ENCODE assay signal across 21 mouse cellular contexts in the genomic region with DNA sequence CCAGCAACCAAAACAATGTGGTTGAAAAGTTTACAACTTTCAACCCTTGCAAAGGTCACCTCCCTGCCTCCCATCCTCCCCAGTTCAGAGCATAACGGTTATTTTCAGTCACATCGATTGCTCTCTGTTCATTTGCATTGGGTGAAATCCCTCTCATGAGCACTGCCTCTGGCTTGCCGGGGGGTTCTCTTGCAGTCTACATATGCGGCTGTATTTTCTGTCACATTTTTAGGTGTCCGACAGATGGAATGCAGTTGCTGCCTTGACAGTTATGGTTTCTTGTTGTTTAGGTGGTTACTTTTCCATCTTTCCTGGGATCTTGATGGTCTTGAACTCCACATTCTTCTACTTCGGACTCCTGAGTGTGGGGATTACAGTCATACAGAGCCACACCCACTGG.
A peak's percentile ranks its signal among the peaks of the same experiment; 100 is the strongest.
DNase-seq lines count a peak whose midpoint lies in the region; ATAC-seq and TF ChIP-seq lines count a peak whose summit lies in the region.
"Had no signal": no experiment of that assay in that cellular context is flagged by ENCODE, and none has a peak within 500 bp of the region (broad histone marks: within the 10 kb centered on the region; RNA-seq: fewer than 3 reads in every experiment).

No protein-coding gene starts in this region.

- WGBS in lung, postnatal 0 days: 68% methylated on average over 6 of the region's 6 CpGs
- 89% methylated on average over 6 of the region's 6 CpGs for WGBS in thymus, adult 2 months

- in situ Hi-C loops in CH12.LX (cut with MboI; ENCODE audit: low pct_ligation_motif_present, low pct_unique_long_range_greater_than_20kb, low sequenced_read_pairs): loop anchor here (5.0 kb wide), 1 partner anchor 48 kb away; no protein-coding TSS in a partner anchor

- no peaks in the 10 kb centered on the region for H3K27me3 ChIP-seq in lung, postnatal 0 days (replicated peaks; ENCODE audit: insufficient read depth, low read length)
- no peaks in the 10 kb centered on the region for H3K27me3 ChIP-seq in CH12.LX (replicated peaks)
- no peaks in the 10 kb centered on the region for H3K27me3 ChIP-seq in thymus, adult 2 months (ENCODE audit: control insufficient read depth, insufficient read depth, low read length)
- H3K27me3 ChIP-seq: embryonic facial prominence, embryonic 15.5 days; limb, embryonic 15.5 days; neural tube, embryonic 15.5 days had no signal

- H3K4me2 ChIP-seq in lung, postnatal 0 days (replicated peaks; ENCODE audit: low read depth, low read length): no peak overlapping the region
- H3K4me2 ChIP-seq in CH12.LX (ENCODE audit: insufficient read depth, low read depth, poor library complexity, severe bottlenecking): peak overlapping the region; percentile 45
- H3K4me2 ChIP-seq: embryonic facial prominence, embryonic 15.5 days; heart, embryonic 11.5 days; limb, embryonic 15.5 days; midbrain, embryonic 11.5 days; neural tube, embryonic 15.5 days had no signal

- TF ChIP-seq CTCF in lung, postnatal 0 days (IDR thresholded peaks at IDR 0.05): no peak
- no peak for TF ChIP-seq CTCF in CH12.LX (conservative IDR thresholded peaks at IDR 0.05 in 1 of 2, IDR thresholded peaks at IDR 0.05 in 1 of 2; ENCODE audit: low read depth in 2 of 2, low read length in 2 of 2)
- TF ChIP-seq CTCF in thymus, adult 2 months (IDR thresholded peaks at IDR 0.05; ENCODE audit: borderline replicate concordance, control insufficient read depth, extremely low read depth, insufficient read depth, low read length, poor library complexity): no peak

- dilution Hi-C loops in CH12.LX (cut with MboI; ENCODE audit: extremely low pct_ligation_motif_present, extremely low pct_unique_long_range_greater_than_20kb, low sequenced_read_pairs): no loop called here

- no peak overlapping the region for H3K4me3 ChIP-seq in lung, postnatal 0 days (ENCODE audit: low read depth, low read length)
- peak overlapping the region in 2 of 3 experiments; percentile 35 to 39 for H3K4me3 ChIP-seq in CH12.LX (replicated peaks in 1 of 3; ENCODE audit: low read depth in 2 of 3, low read length in 2 of 3, poor library complexity in 1 of 3)
- no peak overlapping the region for H3K4me3 ChIP-seq in thymus, adult 2 months (ENCODE audit: control insufficient read depth, insufficient read depth, low read length)
- H3K4me3 ChIP-seq: embryonic facial prominence, embryonic 15.5 days; gastrocnemius, adult 2 months; limb, embryonic 15.5 days; neural tube, embryonic 15.5 days had no signal

- no peaks in the 10 kb centered on the region for H3K9me3 ChIP-seq in lung, postnatal 0 days (ENCODE audit: low read length)
- no peaks in the 10 kb centered on the region for H3K9me3 ChIP-seq in CH12.LX (replicated peaks; ENCODE audit: low read length)
- H3K9me3 ChIP-seq: embryonic facial prominence, embryonic 15.5 days; limb, embryonic 15.5 days; neural tube, embryonic 15.5 days had no signal

- no peaks in the 10 kb centered on the region for H3K36me3 ChIP-seq in lung, postnatal 0 days (ENCODE audit: insufficient read depth, low read length)
- peaks cover 0 to under 1% of the 10 kb centered on the region in 2 experiments for H3K36me3 ChIP-seq in CH12.LX (replicated peaks in 1 of 2; ENCODE audit: control insufficient read depth in 1 of 2, insufficient read depth in 1 of 2, low read length in 1 of 2)
- H3K36me3 ChIP-seq in thymus, adult 2 months (ENCODE audit: control insufficient read depth, insufficient read depth, low read length): no peaks in the 10 kb centered on the region
- H3K36me3 ChIP-seq: embryonic facial prominence, embryonic 15.5 days; limb, embryonic 15.5 days; neural tube, embryonic 15.5 days had no signal

- no peak; the same call in none of the 2 replicates for TF ChIP-seq RAD21 in CH12.LX (IDR thresholded peaks at IDR 0.05; ENCODE audit: low read depth, low read length)

- H3K9ac ChIP-seq in lung, postnatal 0 days (replicated peaks; ENCODE audit: low read depth): no peak overlapping the region
- H3K9ac ChIP-seq in CH12.LX (ENCODE audit: insufficient read depth, low read depth): peak overlapping the region; percentile 69
- H3K9ac ChIP-seq: embryonic facial prominence, embryonic 15.5 days; limb, embryonic 15.5 days; liver, embryonic 14.5 days; neural tube, embryonic 15.5 days had no signal

- ATAC-seq in lung, postnatal 0 days: no peak
- peak; percentile 76 for ATAC-seq in neutrophil, adult 5-6 weeks (ENCODE audit: extremely low read depth, insufficient number of reproducible peaks, low FRiP score, poor library complexity, severe bottlenecking)
- ATAC-seq: forebrain, embryonic 14.5 days had no signal

- peaks cover 2% of the 10 kb centered on the region; the same call in 1 of the 2 replicates for H3K4me1 ChIP-seq in lung, postnatal 0 days (ENCODE audit: insufficient read depth, low read depth, low read length)
- peaks cover 39 to 83% of the 10 kb centered on the region in 2 experiments for H3K4me1 ChIP-seq in CH12.LX (ENCODE audit: control insufficient read depth in 1 of 2, insufficient read depth in 2 of 2)
- peaks cover 10% of the 10 kb centered on the region for H3K4me1 ChIP-seq in thymus, adult 2 months (replicated peaks; ENCODE audit: control insufficient read depth, insufficient read depth, low read length)
- H3K4me1 ChIP-seq: neural tube, embryonic 15.5 days had no signal

- TF ChIP-seq EP300 in lung, postnatal 0 days (IDR thresholded peaks at IDR 0.05): no peak
- TF ChIP-seq EP300 in CH12.LX (IDR thresholded peaks at IDR 0.05; ENCODE audit: low read length): peak; percentile 90

- peak; percentile 44 for TF ChIP-seq POLR2A in CH12.LX (IDR thresholded peaks at IDR 0.05; ENCODE audit: low read depth, low read length)
- TF ChIP-seq POLR2A in thymus, adult 2 months (IDR thresholded peaks at IDR 0.05; ENCODE audit: control insufficient read depth, extremely low read depth, insufficient read depth, low read length, poor library complexity): no peak

- peak overlapping the region; percentile 11; the same call in 1 of the 2 replicates for H3K27ac ChIP-seq in lung, postnatal 0 days (ENCODE audit: low read length)
- H3K27ac ChIP-seq in CH12.LX (ENCODE audit: insufficient read depth, low read depth): peak overlapping the region; percentile 99
- no peak overlapping the region for H3K27ac ChIP-seq in thymus, adult 2 months (ENCODE audit: control insufficient read depth, insufficient read depth, low read length)
- H3K27ac ChIP-seq: embryonic facial prominence, embryonic 15.5 days; gastrocnemius, adult 2 months; limb, embryonic 15.5 days; liver, embryonic 14.5 days; neural tube, embryonic 15.5 days had no signal

- DNase-seq in lung, postnatal 0 days (ENCODE audit: low spot score): no peak
- no peak for DNase-seq in lung, postnatal 4 days
- DNase-seq in CD4-positive helper T cell, adult 2 months (ENCODE audit: low read depth, low spot score): peak; percentile 60
- peak; percentile 92 for DNase-seq in CH12.LX (ENCODE audit: extremely low read depth)
- no peak for DNase-seq in thymus, adult 2 months
- DNase-seq in thymus, postnatal 4 days: no peak
- DNase-seq: adrenal gland, postnatal 14 days; cerebellum, adult 8-10 months; gastrocnemius, adult 2 months; heart, postnatal 10 days; kidney, adult 18-20 months; left cerebral cortex, postnatal 4 days; thymus, adult 18-20 months had no signal

- no peaks in the 10 kb centered on the region; the same call in 1 of the 2 replicates for H3K79me2 ChIP-seq in CH12.LX (replicated peaks; ENCODE audit: control insufficient read depth, extremely low read depth, insufficient read depth, poor library complexity, severe bottlenecking)

TF ChIP-seq in CH12.LX, 34 proteins besides CTCF, POLR2A, EP300 and RAD21 (continues in another document):
- TF ChIP-seq CHD2 (IDR thresholded peaks at IDR 0.05; ENCODE audit: low read length) (peak; percentile 91), ZKSCAN1 (IDR thresholded peaks at IDR 0.05; ENCODE audit: borderline replicate concordance, low read depth, low read length) (no peak), JUND (conservative IDR thresholded peaks at IDR 0.05; ENCODE audit: low read depth, low read length) (peak; percentile 73), SIN3A (IDR thresholded peaks at IDR 0.05; ENCODE audit: low read length) (peak; percentile 92), GABPA (IDR thresholded peaks at IDR 0.05; ENCODE audit: insufficient replicate concordance, low read depth, low read length) (no peak), UBTF (IDR thresholded peaks at IDR 0.05; ENCODE audit: low read depth, low read length) (no peak), ZC3H11A (IDR thresholded peaks at IDR 0.05; ENCODE audit: low read depth, low read length) (no peak; the same call in 1 of the 2 replicates), MAX (IDR thresholded peaks at IDR 0.05; ENCODE audit: low read length) (peak; percentile 85), CHD1 (IDR thresholded peaks at IDR 0.05; ENCODE audit: low read depth, low read length) (no peak; the same call in 1 of the 2 replicates), MXI1 (IDR thresholded peaks at IDR 0.05; ENCODE audit: low read depth, low read length) (peak; percentile 74), NRF1 (IDR thresholded peaks at IDR 0.05; ENCODE audit: low read depth, low read length) (no peak), MAZ (IDR thresholded peaks at IDR 0.05; ENCODE audit: low read depth, low read length) (peak; percentile 95), TCF12 (IDR thresholded peaks at IDR 0.05; ENCODE audit: low read depth, low read length) (peak; percentile 82), RCOR1 (conservative IDR thresholded peaks at IDR 0.05; ENCODE audit: low read depth, low read length) (peak; percentile 87), BHLHE40 (IDR thresholded peaks at IDR 0.05; ENCODE audit: low read depth, low read length) (peak; percentile 85), E2F4 (IDR thresholded peaks at IDR 0.05; ENCODE audit: insufficient replicate concordance, low read depth, low read length) (no peak), IRF4 (IDR thresholded peaks at IDR 0.05; ENCODE audit: low read depth, low read length) (peak; percentile 79; the same call in 1 of the 2 replicates), KAT2A (IDR thresholded peaks at IDR 0.05; ENCODE audit: insufficient replicate concordance, low read length) (0 out of 2 replicates have a peak, but pooled peaks have one; percentile 43), USF2 (conservative IDR thresholded peaks at IDR 0.05; ENCODE audit: low read depth, low read length) (no peak), SMC3 (IDR thresholded peaks at IDR 0.05; ENCODE audit: low read depth, low read length) (peak; percentile 23; the same call in 1 of the 2 replicates), NELFE (IDR thresholded peaks at IDR 0.05; ENCODE audit: low read depth, low read length) (no peak; the same call in 1 of the 2 replicates), ELF1 (IDR thresholded peaks at IDR 0.05; ENCODE audit: low read depth, low read length) (peak; percentile 17; the same call in 1 of the 2 replicates), MAFK (IDR thresholded peaks at IDR 0.05; ENCODE audit: insufficient replicate concordance, low read length) (peak; percentile 70; the same call in 1 of the 2 replicates), MEF2A (IDR thresholded peaks at IDR 0.05; ENCODE audit: borderline replicate concordance, low read depth, low read length) (peak; percentile 95), ETS1 (conservative IDR thresholded peaks at IDR 0.05; ENCODE audit: low read depth, low read length) (peak; percentile 94)

Comparison
In these comparisons a context has a peak if more than half of its experiments do, and no peak if none do; other contexts are left out.
1. DNase-seq: peak in CD4-positive helper T cell, adult 2 months (single experiment) and CH12.LX (single experiment); none in lung, postnatal 0 days (single experiment), lung, postnatal 4 days (0 of 2), thymus, adult 2 months (single experiment) and thymus, postnatal 4 days (single experiment).
2. H3K4me3 ChIP-seq: peak in CH12.LX (2 of 3); none in lung, postnatal 0 days (single experiment) and thymus, adult 2 months (single experiment).